Mouse (Mus musculus): ENCODE measurements at regions not wholly inside any gene's neighbourhood (a gene's known extent, or its start where the extent isn't known, plus 50 kb on each side); places are given as distances from the start of the nearest gene placed in this dataset.

- no peak for DNase-seq
These were observed 219.6 kb downstream of the Galc start for GRCm38 (mm10) chr12:98039677-98040076.

GRCm38 (mm10) chr12:98023655-98024054, 235.6 kb downstream of the Galc start:
- DNase-seq: no peak

GRCm38 (mm10) chr12:98014607-98015278, 244.5 kb downstream of the Galc start:
- DNase-seq: no peak

- DNase-seq: no peak
These were observed 250.1 kb downstream of the Galc start for GRCm38 (mm10) chr12:98009175-98009574.

- no peak for DNase-seq
These were observed 253.4 kb downstream of the Galc start for GRCm38 (mm10) chr12:98005671-98006469.

GRCm38 (mm10) chr12:98002217-98002616, 257.0 kb downstream of the Galc start:
- DNase-seq: no peak

- no peak for DNase-seq
These were observed 264.4 kb downstream of the Galc start for GRCm38 (mm10) chr12:97994884-97995283.

GRCm38 (mm10) chr12:97993937-97994336, 265.3 kb downstream of the Galc start:
- no peak for DNase-seq

- no peak for DNase-seq
These were observed 275.9 kb downstream of the Galc start for GRCm38 (mm10) chr12:97983390-97983789.

GRCm38 (mm10) chr12:97978668-97979067, 280.6 kb downstream of the Galc start:
- no peak for DNase-seq

- DNase-seq: no peak
These were observed 281.0 kb downstream of the Galc start for GRCm38 (mm10) chr12:97978178-97978651.

- DNase-seq: no peak
These were observed 281.6 kb downstream of the Galc start for GRCm38 (mm10) chr12:97977633-97978032.

GRCm38 (mm10) chr12:97973909-97974510, 285.2 kb downstream of the Galc start:
- DNase-seq: peak in 1 of 2 experiments; percentile 4

GRCm38 (mm10) chr12:97957201-97957600, 302.1 kb downstream of the Galc start:
- DNase-seq: no peak

- DNase-seq: no peak
These were observed 305.9 kb downstream of the Galc start for GRCm38 (mm10) chr12:97953336-97953735.

GRCm38 (mm10) chr12:97952204-97952603, 307.1 kb downstream of the Galc start:
- DNase-seq: no peak

- DNase-seq: no peak
These were observed 309.2 kb downstream of the Galc start for GRCm38 (mm10) chr12:97950072-97950471.

GRCm38 (mm10) chr12:97947421-97947820, 311.8 kb downstream of the Galc start:
- DNase-seq: no peak

GRCm38 (mm10) chr12:97938361-97938760, 320.9 kb downstream of the Galc start:
- no peak for DNase-seq

GRCm38 (mm10) chr12:97929877-97930276, 329.4 kb downstream of the Galc start:
- DNase-seq: no peak

GRCm38 (mm10) chr12:97927036-97927435, 332.2 kb downstream of the Galc start:
- DNase-seq: no peak

GRCm38 (mm10) chr12:97921349-97922264, 337.7 kb downstream of the Galc start:
- no peak for DNase-seq

GRCm38 (mm10) chr12:97918416-97918815, 340.8 kb downstream of the Galc start:
- no peak for DNase-seq
